Mouse (Mus musculus) embryonic facial prominence, embryonic 12.5 days (tissue): ENCODE data around the gene Slc22a15. TPM values are rescaled to one million over a fixed set of nuclear protein-coding genes. Genes with fewer than 3 reads are reported as not detected.
"Not testable (repeated sequence)": the region's sequence is repeated elsewhere in the genome, so short reads cannot be mapped to it uniquely, and the experiment has no call there.

Experiments
- ATAC-seq: fragments of 200-750 bp; cut with Nextera tagmentation; 2 replicates; pipeline ENCODE4 v1.8.0; 2017; ENCODE audit not compliant: insufficient number of reproducible peaks, insufficient read depth, low FRiP score, low TSS enrichment
- H3K27ac ChIP-seq: fragments of 300-500 bp; sonication (generic); 2 replicates; pipeline ENCODE4 v1.5.1; 2016; ENCODE audit warnings: mild to moderate bottlenecking
- H3K27me3 ChIP-seq: fragments of 300-500 bp; sonication (generic); 2 replicates; pipeline ENCODE4 v1.6.1; 2016; ENCODE audit warnings: mild to moderate bottlenecking, moderate library complexity
- H3K36me3 ChIP-seq: fragments of 300-500 bp; sonication (generic); 2 replicates; pipeline ENCODE4 v1.6.1; 2016; ENCODE audit warnings: mild to moderate bottlenecking
- H3K4me1 ChIP-seq: fragments of 300-500 bp; sonication (generic); 2 replicates; pipeline ENCODE4 v1.6.1; 2016
- H3K4me2 ChIP-seq: fragments of 300-500 bp; sonication (generic); replicated peaks from 2 replicates; pipeline ENCODE4 v1.6.1; 2016; ENCODE audit warnings: mild to moderate bottlenecking, moderate library complexity
- H3K4me3 ChIP-seq: fragments of 300-500 bp; sonication (generic); 2 replicates; pipeline ENCODE4 v1.5.1; 2016; ENCODE audit warnings: mild to moderate bottlenecking
- H3K9ac ChIP-seq: fragments of 300-500 bp; sonication (generic); 2 replicates; pipeline ENCODE4 v1.6.1; 2016; ENCODE audit warnings: mild to moderate bottlenecking, moderate library complexity
- H3K9me3 ChIP-seq: fragments of 300-500 bp; sonication (generic); 2 replicates; pipeline ENCODE4 v1.6.1; 2016; ENCODE audit warnings: mild to moderate bottlenecking, moderate library complexity
- WGBS: fragments of 180-500 bp; shearing (Covaris S2); methylation state at CpG from one replicate; pipeline ENCODE4 v1.1.7; 2016; 5-methylcytosine and 5-hydroxymethylcytosine counted together
- polyA plus RNA-seq: library from polyadenylated mRNA; unstranded; fragments of >200 nt; fragmentation: Nextera tagmentation; extraction: Ambion mirVana; gene quantifications from 2 replicates; pipeline ENCODE4 v1.2.1, GENCODE M21; 2016

The Slc22a15 gene
- polyA plus RNA-seq, 1 experiment from 2014 or later = 6.3 TPM

- Histone ChIP-seq H3K9me3 (no peaks in the 10 kb centered on the region), H3K9ac (no peak overlapping the region), H3K4me1 (peaks cover 13% of the 10 kb centered on the region; the same call in 1 of the 2 replicates), H3K36me3 (no peaks in the 10 kb centered on the region), H3K4me3 (no peak overlapping the region), H3K27me3 (no peaks in the 10 kb centered on the region), H3K27ac (no peak overlapping the region), H3K4me2 (no peak overlapping the region)
- no peak for ATAC-seq
- WGBS = 77% methylated on average over 10 of the region's 10 CpGs
These were observed 94.2 kb downstream of the Slc22a15 start for GRCm38 (mm10) chr3:101829881-101830616.

GRCm38 (mm10) chr3:101828595-101828994 lies 95.7 kb downstream of the Slc22a15 start:
- WGBS = 35% methylated on average over 3 of the region's 3 CpGs
- no peak for ATAC-seq
- Histone ChIP-seq H3K36me3 (no peaks in the 10 kb centered on the region), H3K4me3 (no peak overlapping the region), H3K9me3 (no peaks in the 10 kb centered on the region), H3K27me3 (no peaks in the 10 kb centered on the region), H3K9ac (no peak overlapping the region), H3K27ac (no peak overlapping the region), H3K4me2 (no peak overlapping the region), H3K4me1 (peaks cover 13% of the 10 kb centered on the region; the same call in 1 of the 2 replicates)

DNA sequence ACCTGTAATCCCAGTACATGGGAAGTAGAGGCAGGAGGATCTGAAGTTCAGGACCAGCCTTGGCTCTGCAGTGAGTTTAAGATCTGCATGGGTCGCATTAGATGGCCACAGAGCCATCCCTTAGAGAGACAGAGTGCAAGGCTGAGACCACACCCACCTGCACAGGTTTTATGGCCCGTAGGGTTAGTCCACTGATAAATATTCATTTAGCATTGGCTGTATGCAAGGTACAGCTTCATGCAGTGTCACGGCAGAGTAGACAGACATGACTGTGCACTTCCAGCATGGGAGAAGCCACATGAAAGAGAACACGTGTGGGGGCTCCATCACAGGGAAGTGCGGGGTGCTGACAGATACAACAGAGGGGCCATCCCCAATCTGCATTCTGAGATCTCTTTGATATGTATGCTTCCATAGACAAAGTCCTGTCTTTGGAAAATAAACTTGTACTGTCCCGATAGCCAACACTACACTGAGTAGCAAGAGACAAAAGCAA lies 97.0 kb downstream of the Slc22a15 start:
- no peak overlapping the region for H3K27ac ChIP-seq
- H3K27me3 ChIP-seq = no peaks in the 10 kb centered on the region
- WGBS = 87% methylated on average over 6 of the region's 6 CpGs
- peaks cover 13% of the 10 kb centered on the region; the same call in 1 of the 2 replicates for H3K4me1 ChIP-seq
- no peak overlapping the region for H3K4me2 ChIP-seq
- no peak overlapping the region for H3K9ac ChIP-seq
- no peak for ATAC-seq
- no peak overlapping the region for H3K4me3 ChIP-seq
- H3K36me3 ChIP-seq = no peaks in the 10 kb centered on the region
- H3K9me3 ChIP-seq = no peaks in the 10 kb centered on the region

GRCm38 (mm10) chr3:101824338-101824737 lies 99.9 kb downstream of the Slc22a15 start:
- Histone ChIP-seq H3K9ac (no peak overlapping the region), H3K27me3 (no peaks in the 10 kb centered on the region), H3K4me2 (no peak overlapping the region), H3K36me3 (no peaks in the 10 kb centered on the region; the same call in 1 of the 2 replicates), H3K9me3 (no peaks in the 10 kb centered on the region), H3K27ac (no peak overlapping the region), H3K4me3 (no peak overlapping the region), H3K4me1 (no peaks in the 10 kb centered on the region; the same call in 1 of the 2 replicates)
- ATAC-seq = no peak
- 86% methylated on average over 9 of the region's 9 CpGs for WGBS

- ATAC-seq = no peak
- WGBS = 76% methylated on average over 5 of the region's 5 CpGs
- no peaks in the 10 kb centered on the region; the same call in 1 of the 2 replicates for H3K4me1 ChIP-seq
- no peaks in the 10 kb centered on the region; the same call in 1 of the 2 replicates for H3K36me3 ChIP-seq
- H3K4me3 ChIP-seq = no peak overlapping the region
- H3K9ac ChIP-seq = no peak overlapping the region
- H3K27me3 ChIP-seq = no peaks in the 10 kb centered on the region
- no peak overlapping the region for H3K4me2 ChIP-seq
- H3K9me3 ChIP-seq = 0 out of 2 replicates have a peak, but pooled peaks cover 5% of the 10 kb centered on the region
- H3K27ac ChIP-seq = no peak overlapping the region
These were observed 102.2 kb downstream of the Slc22a15 start for GRCm38 (mm10) chr3:101822052-101822451.

- not testable (repeated sequence) for H3K4me2 ChIP-seq, H3K27me3 ChIP-seq, H3K36me3 ChIP-seq, H3K4me1 ChIP-seq, ATAC-seq, H3K4me3 ChIP-seq, H3K27ac ChIP-seq, H3K9ac ChIP-seq, H3K9me3 ChIP-seq
- WGBS = 83% methylated on average over 3 of the region's 3 CpGs
These were observed 103.5 kb downstream of the Slc22a15 start for GRCm38 (mm10) chr3:101820708-101821107.

DNA sequence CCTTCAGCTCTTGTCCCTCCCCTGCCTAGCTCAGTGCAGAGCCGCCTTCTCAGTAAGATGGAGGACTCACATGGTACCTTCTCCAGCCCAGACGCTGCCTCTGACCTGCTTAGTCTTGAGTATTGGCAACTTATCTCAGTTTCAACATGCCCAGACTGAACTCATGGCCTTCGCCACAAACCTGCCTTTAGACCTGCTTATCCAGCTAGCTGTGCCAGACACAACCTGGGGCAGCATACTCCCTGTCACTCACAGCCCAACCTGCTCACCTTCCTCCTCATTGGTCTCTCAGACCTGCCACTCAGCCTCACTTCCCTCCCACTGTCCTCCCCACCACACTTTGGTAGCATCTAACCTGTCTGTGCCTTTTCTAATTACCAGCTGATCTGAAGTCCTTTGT lies 108.2 kb downstream of the Slc22a15 start:
- Histone ChIP-seq H3K36me3 (no peaks in the 10 kb centered on the region; the same call in 1 of the 2 replicates), H3K27me3 (no peaks in the 10 kb centered on the region), H3K4me3 (no peak overlapping the region), H3K4me2 (no peak overlapping the region), H3K4me1 (no peaks in the 10 kb centered on the region), H3K9ac (no peak overlapping the region), H3K27ac (no peak overlapping the region), H3K9me3 (0 out of 2 replicates have a peak, but pooled peaks cover 5% of the 10 kb centered on the region)
- WGBS = 80% methylated on average over 3 of the region's 3 CpGs
- no peak for ATAC-seq

DNA sequence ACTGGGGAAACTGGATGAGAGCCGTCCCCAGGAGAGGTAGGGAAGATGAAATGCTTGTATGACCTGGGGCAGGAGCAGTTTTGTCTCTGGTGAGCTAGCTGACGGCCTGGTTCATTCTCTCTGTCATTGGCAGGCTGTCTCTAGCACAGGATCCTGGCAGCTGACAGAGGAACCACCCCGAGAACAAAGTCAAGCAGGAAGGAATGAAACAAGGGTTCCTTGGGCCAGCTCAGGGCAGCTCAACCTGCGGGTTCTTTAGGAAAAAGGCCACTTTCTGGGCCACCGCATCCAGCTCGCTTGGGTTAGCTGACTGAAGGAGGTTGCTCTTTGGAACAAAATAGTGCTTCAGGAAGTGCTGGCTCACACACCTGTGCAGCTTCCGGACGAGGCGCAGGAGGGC lies 109.5 kb downstream of the Slc22a15 start:
- no peak for ATAC-seq
- no peak overlapping the region for H3K27ac ChIP-seq
- 0 out of 2 replicates have a peak, but pooled peaks cover 5% of the 10 kb centered on the region for H3K9me3 ChIP-seq
- H3K9ac ChIP-seq = no peak overlapping the region
- WGBS = 82% methylated on average over 9 of the region's 9 CpGs
- no peaks in the 10 kb centered on the region; the same call in 1 of the 2 replicates for H3K36me3 ChIP-seq
- no peaks in the 10 kb centered on the region for H3K27me3 ChIP-seq
- no peak overlapping the region for H3K4me2 ChIP-seq
- H3K4me1 ChIP-seq = no peaks in the 10 kb centered on the region
- no peak overlapping the region for H3K4me3 ChIP-seq

DNA sequence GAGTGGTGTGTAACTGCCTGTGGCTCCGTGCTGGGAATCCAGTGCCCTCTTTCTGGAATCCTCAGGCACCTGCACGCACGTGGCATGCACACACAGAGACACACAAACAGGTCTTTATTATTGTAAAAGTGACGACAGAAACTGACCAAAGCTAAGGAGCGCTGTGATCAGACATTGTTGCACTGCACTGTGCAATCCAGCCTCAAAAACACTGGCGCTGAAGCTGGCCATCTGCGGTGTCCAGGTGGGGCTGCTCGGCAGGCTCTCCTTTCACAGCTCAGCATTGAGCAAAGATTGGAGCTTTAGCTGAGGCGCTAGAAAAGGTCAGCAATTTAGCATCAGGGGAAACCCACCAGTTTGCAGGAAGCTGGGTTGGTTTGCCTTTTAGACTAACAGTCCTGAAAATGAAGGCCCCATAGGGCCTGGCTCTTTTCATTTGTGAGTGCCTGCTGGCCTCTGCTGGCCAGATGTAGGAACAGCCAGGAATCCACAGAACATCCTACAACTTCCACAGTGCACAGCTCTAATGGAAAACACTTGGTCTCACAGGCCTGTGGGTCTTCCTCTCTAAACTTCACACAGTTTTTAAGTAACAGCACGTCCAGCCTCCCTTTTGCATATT lies 111.8 kb downstream of the Slc22a15 start:
- Histone ChIP-seq H3K4me2 (no peak overlapping the region), H3K27ac (no peak overlapping the region), H3K4me3 (no peak overlapping the region), H3K27me3 (no peaks in the 10 kb centered on the region), H3K9me3 (no peaks in the 10 kb centered on the region), H3K4me1 (no peaks in the 10 kb centered on the region), H3K36me3 (no peaks in the 10 kb centered on the region), H3K9ac (no peak overlapping the region)
- WGBS = 61% methylated on average over 10 of the region's 10 CpGs
- peak; percentile 78; the same call in 1 of the 2 replicates for ATAC-seq

- Histone ChIP-seq H3K9me3 (no peaks in the 10 kb centered on the region), H3K27ac (no peak overlapping the region), H3K36me3 (no peaks in the 10 kb centered on the region), H3K4me3 (no peak overlapping the region), H3K4me1 (no peaks in the 10 kb centered on the region), H3K27me3 (no peaks in the 10 kb centered on the region), H3K4me2 (no peak overlapping the region), H3K9ac (no peak overlapping the region)
- ATAC-seq = no peak
- WGBS = 63% methylated on average over 4 of the region's 4 CpGs
These were observed 112.3 kb downstream of the Slc22a15 start for GRCm38 (mm10) chr3:101811931-101812330.

DNA sequence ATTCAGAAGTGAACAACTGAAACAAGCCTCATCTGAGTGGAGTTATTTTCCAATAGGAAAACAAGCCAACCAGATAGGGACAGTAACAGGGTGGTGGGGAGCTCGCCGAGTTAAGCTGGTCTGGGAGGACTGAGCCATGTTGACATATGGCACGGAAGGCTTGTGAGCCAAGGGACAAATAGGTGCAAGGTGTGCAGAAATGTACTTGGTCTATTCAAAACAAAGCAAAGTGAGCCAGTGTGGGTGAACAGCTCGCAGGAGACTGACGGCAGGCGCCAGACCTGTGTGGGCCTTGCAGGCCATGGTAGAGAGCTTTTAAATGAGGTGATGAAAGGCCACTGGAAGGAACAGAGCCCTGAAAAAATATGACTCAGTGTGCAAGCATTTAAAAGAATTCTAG lies 116.6 kb downstream of the Slc22a15 start:
- Histone ChIP-seq H3K9ac (no peak overlapping the region), H3K4me1 (peaks cover 9% of the 10 kb centered on the region; the same call in 1 of the 2 replicates), H3K4me2 (no peak overlapping the region), H3K36me3 (no peaks in the 10 kb centered on the region), H3K27ac (no peak overlapping the region), H3K4me3 (no peak overlapping the region), H3K27me3 (no peaks in the 10 kb centered on the region), H3K9me3 (no peaks in the 10 kb centered on the region)
- WGBS = 87% methylated on average over 6 of the region's 6 CpGs
- no peak for ATAC-seq

DNA sequence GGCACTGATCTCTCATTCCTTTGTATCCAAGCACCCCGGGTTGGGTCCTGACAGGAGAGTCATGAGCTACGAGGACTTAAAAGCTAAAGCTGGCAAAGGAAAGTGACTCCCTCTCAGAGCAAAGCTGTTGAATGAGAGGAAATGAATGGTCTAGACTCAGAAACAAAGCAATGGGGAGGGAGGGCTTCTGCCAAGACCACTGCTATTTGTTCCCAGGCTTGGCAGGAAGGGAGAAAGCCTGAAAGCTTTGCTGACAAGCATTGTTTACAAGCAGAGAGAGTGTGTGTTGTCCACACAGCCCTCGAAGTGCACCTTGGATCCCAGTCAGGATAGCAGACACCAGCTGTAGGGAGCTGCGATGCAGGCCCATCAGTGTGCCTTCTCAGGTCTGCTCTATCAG lies 117.3 kb downstream of the Slc22a15 start:
- Histone ChIP-seq H3K4me1 (peaks cover 9% of the 10 kb centered on the region; the same call in 1 of the 2 replicates), H3K36me3 (no peaks in the 10 kb centered on the region), H3K27me3 (no peaks in the 10 kb centered on the region), H3K27ac (no peak overlapping the region), H3K4me2 (no peak overlapping the region), H3K4me3 (no peak overlapping the region), H3K9me3 (no peaks in the 10 kb centered on the region), H3K9ac (no peak overlapping the region)
- ATAC-seq = no peak
- 70% methylated on average over 4 of the region's 4 CpGs for WGBS
